Mouse (Mus musculus) brain, embryonic 14.5 days (tissue): ENCODE results near the gene Dlgap1.

ENCODE experiments used
- CTCF ChIP-seq: fragments of 200-500 bp; IDR thresholded peaks from 2 replicates; pipeline ENCODE4 v1.5.1; 2012; ENCODE audit warnings: inconsistent platforms, mild to moderate bottlenecking, moderate library complexity, borderline replicate concordance; ENCODE audit not compliant: insufficient read depth, insufficient read length; ENCODE audit errors: extremely low read depth
- POLR2A ChIP-seq: fragments of 200-500 bp; IDR thresholded peaks from 2 replicates; pipeline ENCODE4 v1.6.1; 2012; ENCODE audit warnings: mild to moderate bottlenecking, inconsistent platforms, borderline replicate concordance; ENCODE audit not compliant: poor library complexity, insufficient read depth, insufficient read length, severe bottlenecking; ENCODE audit errors: extremely low read depth

DNA sequence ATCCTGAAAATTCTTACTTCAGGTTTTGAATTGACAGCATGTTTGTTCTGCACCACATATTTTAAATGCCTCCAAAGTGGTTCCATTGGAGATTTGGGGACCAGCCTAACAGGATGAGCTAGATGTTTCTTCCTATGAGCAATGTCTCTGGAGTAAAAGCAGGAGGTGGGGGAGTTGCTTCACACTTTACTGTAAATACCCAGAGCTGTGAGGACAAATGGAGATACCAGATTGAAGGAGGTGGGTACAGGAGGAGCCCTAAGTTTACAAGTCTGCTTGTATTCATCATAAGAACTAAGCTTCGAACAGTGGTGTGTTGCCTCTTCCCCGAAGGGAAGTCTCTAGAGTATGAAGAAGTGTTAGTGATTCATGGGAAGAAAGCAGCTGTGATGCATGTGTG lies 201.0 kb downstream of the Dlgap1 start:
- TF ChIP-seq CTCF = no peak
- no peak for TF ChIP-seq POLR2A
